Mouse (Mus musculus) thymus, adult 2 months (tissue): Measurements from ENCODE around the gene Disc1.

ENCODE experiments used
- CTCF ChIP-seq: fragments of 200-500 bp; IDR thresholded peaks from 2 replicates; pipeline ENCODE4 v1.5.1; 2012; ENCODE audit warnings: mild to moderate bottlenecking, control low read depth, low read length, moderate library complexity, borderline replicate concordance; ENCODE audit not compliant: control insufficient read depth, poor library complexity, insufficient read depth; ENCODE audit errors: extremely low read depth
- POLR2A ChIP-seq: fragments of 200-500 bp; IDR thresholded peaks from 2 replicates; pipeline ENCODE4 v1.6.1; 2012; ENCODE audit warnings: mild to moderate bottlenecking, low read length, control low read depth, moderate library complexity; ENCODE audit not compliant: control insufficient read depth, poor library complexity, insufficient read depth; ENCODE audit errors: extremely low read depth

DNA sequence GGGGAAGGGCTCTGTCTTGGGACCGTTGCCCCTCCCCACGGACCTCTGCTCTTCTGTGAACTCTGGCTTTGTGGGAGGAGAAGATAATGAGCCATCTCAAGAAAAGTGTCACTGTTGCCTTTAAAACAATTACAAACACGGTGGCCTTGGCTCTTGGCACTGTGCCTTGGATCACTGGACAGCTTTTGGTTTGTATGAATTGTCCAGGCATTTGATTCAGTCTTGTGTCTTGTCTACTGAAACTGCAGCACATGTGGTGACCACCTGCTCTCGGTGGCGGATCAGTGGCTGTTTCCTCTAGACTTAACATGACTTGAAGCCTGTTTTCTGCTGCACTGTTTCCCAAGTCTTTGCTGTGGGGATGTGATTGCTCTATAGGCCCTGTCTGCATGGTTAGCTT is 44.1 kb downstream of the Disc1 start:
- TF ChIP-seq CTCF (no peak), POLR2A (no peak)
